Comparison of ENCODE assay signal across 19 mouse cellular contexts in genomic region chr16:18547891-18548290, GRCm38 (mm10). TPM values are rescaled to one million over a fixed set of nuclear protein-coding genes. Genes with fewer than 3 reads are reported as not detected.
DNase-seq lines count a peak whose midpoint lies in the region; ATAC-seq and TF ChIP-seq lines count a peak whose summit lies in the region.
"Had no signal": no experiment of that assay in that cellular context is flagged by ENCODE, and none has a peak within 500 bp of the region (broad histone marks: within the 10 kb centered on the region; RNA-seq: fewer than 3 reads in every experiment).

No protein-coding gene starts in this region.

- WGBS in hindbrain, embryonic 13.5 days, result 66% methylated on average over 5 of the region's 5 CpGs
- 94% methylated on average over 5 of the region's 5 CpGs for WGBS in hindbrain, embryonic 11.5 days

- H3K27me3 ChIP-seq in hindbrain, embryonic 13.5 days, result peaks cover 6% of the 10 kb centered on the region; the same call in 1 of the 2 replicates
- no peaks in the 10 kb centered on the region for H3K27me3 ChIP-seq in hindbrain, embryonic 11.5 days (ENCODE audit: control insufficient read depth, insufficient read depth, low read length)
- H3K27me3 ChIP-seq: heart, embryonic 15.5 days; intestine, embryonic 15.5 days; midbrain, embryonic 12.5 days had no signal

- H3K4me1 ChIP-seq in hindbrain, embryonic 13.5 days (replicated peaks), result peaks cover 34% of the 10 kb centered on the region
- peaks cover 7% of the 10 kb centered on the region for H3K4me1 ChIP-seq in hindbrain, embryonic 11.5 days (replicated peaks; ENCODE audit: control insufficient read depth, insufficient read depth, low read length)
- H3K4me1 ChIP-seq: intestine, embryonic 15.5 days had no signal

- ATAC-seq in hindbrain, embryonic 13.5 days (ENCODE audit: low FRiP score), result no peak
- ATAC-seq in hindbrain, embryonic 11.5 days (ENCODE audit: low FRiP score), result no peak
- ATAC-seq in erythroid progenitor cell, adult 5-6 weeks (replicated peaks; ENCODE audit: low FRiP score, poor library complexity, severe bottlenecking), result no peak
- ATAC-seq: intestine, embryonic 15.5 days had no signal

- no peak for DNase-seq in hindbrain, embryonic 11.5 days (ENCODE audit: low spot score)
- peak; percentile 6 for DNase-seq in retina, adult 2 months (ENCODE audit: low read depth, low spot score)
- DNase-seq in retina, embryonic 14.5 days (ENCODE audit: low spot score), result no peak
- peak; percentile 64 for DNase-seq in brain, embryonic 14.5 days (ENCODE audit: low read depth)
- DNase-seq in urinary bladder, postnatal 36 days (ENCODE audit: low spot score in 2 of 2), result peak; percentile 48 to 63
- DNase-seq: cerebellum, adult 18-20 months; heart, adult 2 months; lung, adult 2 months; right cerebral cortex, postnatal 25 days had no signal

- no peaks in the 10 kb centered on the region for H3K9me3 ChIP-seq in hindbrain, embryonic 13.5 days
- no peaks in the 10 kb centered on the region for H3K9me3 ChIP-seq in hindbrain, embryonic 11.5 days (ENCODE audit: control insufficient read depth, low read length)
- H3K9me3 ChIP-seq: heart, embryonic 15.5 days; hindbrain, embryonic 10.5 days; intestine, embryonic 15.5 days; kidney, embryonic 15.5 days; limb, embryonic 10.5 days; midbrain, embryonic 12.5 days had no signal

- TF ChIP-seq POLR2A in brain, embryonic 14.5 days (IDR thresholded peaks at IDR 0.05; ENCODE audit: borderline replicate concordance, extremely low read depth, insufficient read depth, insufficient read length, poor library complexity, severe bottlenecking), result no peak

- no peak overlapping the region for H3K27ac ChIP-seq in hindbrain, embryonic 13.5 days
- no peak overlapping the region for H3K27ac ChIP-seq in hindbrain, embryonic 11.5 days (ENCODE audit: low read depth, low read length)
- H3K27ac ChIP-seq: heart, adult 2 months; heart, embryonic 15.5 days; hindbrain, embryonic 10.5 days; intestine, embryonic 15.5 days; kidney, embryonic 15.5 days; limb, embryonic 10.5 days; macrophage; midbrain, embryonic 12.5 days had no signal

- no peaks in the 10 kb centered on the region for H3K36me3 ChIP-seq in hindbrain, embryonic 13.5 days
- H3K36me3 ChIP-seq in hindbrain, embryonic 11.5 days (ENCODE audit: control insufficient read depth, insufficient read depth, low read length), result no peaks in the 10 kb centered on the region
- H3K36me3 ChIP-seq: heart, embryonic 15.5 days; hindbrain, embryonic 10.5 days; intestine, embryonic 15.5 days; kidney, embryonic 15.5 days; limb, embryonic 10.5 days; midbrain, embryonic 12.5 days had no signal

- H3K4me3 ChIP-seq in hindbrain, embryonic 13.5 days, result no peak overlapping the region
- H3K4me3 ChIP-seq in hindbrain, embryonic 11.5 days (ENCODE audit: low read depth, low read length), result no peak overlapping the region
- H3K4me3 ChIP-seq: heart, adult 2 months; heart, embryonic 15.5 days; hindbrain, embryonic 10.5 days; intestine, embryonic 15.5 days; kidney, embryonic 15.5 days; limb, embryonic 10.5 days; midbrain, embryonic 12.5 days had no signal

- no peak overlapping the region for H3K4me2 ChIP-seq in hindbrain, embryonic 13.5 days
- no peak overlapping the region for H3K4me2 ChIP-seq in hindbrain, embryonic 11.5 days (replicated peaks; ENCODE audit: low read depth, low read length)
- H3K4me2 ChIP-seq: heart, embryonic 15.5 days; intestine, embryonic 15.5 days; kidney, embryonic 15.5 days; liver, embryonic 11.5 days; midbrain, embryonic 12.5 days had no signal

- TF ChIP-seq CTCF in brain, embryonic 14.5 days (IDR thresholded peaks at IDR 0.05; ENCODE audit: borderline replicate concordance, extremely low read depth, insufficient read depth, insufficient read length), result no peak

- H3K9ac ChIP-seq in hindbrain, embryonic 13.5 days, result peak overlapping the region; percentile 10; the same call in 1 of the 2 replicates
- no peak overlapping the region for H3K9ac ChIP-seq in hindbrain, embryonic 11.5 days (ENCODE audit: low read depth, low read length)
- H3K9ac ChIP-seq: heart, embryonic 15.5 days; intestine, embryonic 15.5 days; kidney, embryonic 15.5 days; midbrain, embryonic 12.5 days had no signal

RNA-seq across cellular contexts. Expression of gene Tbx1, which starts 42.6 kb away (rescaled TPM):
- polyA plus RNA-seq in hindbrain, embryonic 13.5 days (2015; fragmentation: Nextera tagmentation; extraction: Ambion mirVana), result 0.99 and 1.7 TPM in 2 replicates
- 6.4 and 7.4 TPM in 2 replicates for polyA plus RNA-seq in hindbrain, embryonic 11.5 days (2014; fragmentation: Nextera tagmentation; extraction: Ambion mirVana)
- polyA plus RNA-seq in brain, embryonic 14.5 days (2012; rRNA removed), result 1.3 and 1.9 TPM in 2 replicates
- not detected in 2 replicates for total RNA-seq in erythroid progenitor cell, adult 5-6 weeks (2015; ENCODE audit: low replicate concordance)
- not detected in 2 replicates for total RNA-seq in erythroid progenitor cell, adult 5-6 weeks (2017; ENCODE audit: low replicate concordance)
- polyA plus RNA-seq: macrophage had no signal

RNA-seq across cellular contexts. Expression of gene Rtl10, which starts 49.2 kb away (rescaled TPM):
- 4.8 and 4.9 TPM in 2 replicates for polyA plus RNA-seq in hindbrain, embryonic 13.5 days (2015; fragmentation: Nextera tagmentation; extraction: Ambion mirVana)
- 1.8 and 3.0 TPM in 2 replicates for polyA plus RNA-seq in hindbrain, embryonic 11.5 days (2014; fragmentation: Nextera tagmentation; extraction: Ambion mirVana)
- polyA plus RNA-seq in brain, embryonic 14.5 days (2012; rRNA removed), result 13.1 and 14.5 TPM in 2 replicates
- 2.9 and 5.0 TPM in 2 replicates for total RNA-seq in erythroid progenitor cell, adult 5-6 weeks (2015; ENCODE audit: low replicate concordance)
- total RNA-seq in erythroid progenitor cell, adult 5-6 weeks (2017; ENCODE audit: low replicate concordance), result 1.0 and 3.0 TPM in 2 replicates
- polyA plus RNA-seq: macrophage had no signal

RNA-seq across cellular contexts. Expression of gene Gnb1l, which starts 49.4 kb away (rescaled TPM):
- polyA plus RNA-seq in hindbrain, embryonic 13.5 days (2015; fragmentation: Nextera tagmentation; extraction: Ambion mirVana), result 13.7 and 15.8 TPM in 2 replicates
- 13.0 and 14.9 TPM in 2 replicates for polyA plus RNA-seq in hindbrain, embryonic 11.5 days (2014; fragmentation: Nextera tagmentation; extraction: Ambion mirVana)
- 12.4 and 15.4 TPM in 2 replicates for polyA plus RNA-seq in brain, embryonic 14.5 days (2012; rRNA removed)
- total RNA-seq in erythroid progenitor cell, adult 5-6 weeks (2015; ENCODE audit: low replicate concordance), result 17.2 and 18.7 TPM in 2 replicates
- total RNA-seq in erythroid progenitor cell, adult 5-6 weeks (2017; ENCODE audit: low replicate concordance), result 1.2 TPM in 1 of 2 replicates, not detected in the other

Comparison
In these comparisons a context has a peak if more than half of its experiments do, and no peak if none do; other contexts are left out.
1. DNase-seq: peak in retina, adult 2 months (single experiment), brain, embryonic 14.5 days (single experiment) and urinary bladder, postnatal 36 days (2 of 2); none in hindbrain, embryonic 11.5 days (single experiment) and retina, embryonic 14.5 days (single experiment).